Mouse (Mus musculus): ENCODE results near the gene Rbms3.

GRCm38 (mm10) chr9:117212023-117212422, 417.7 kb downstream of the Rbms3 start:
- TF ChIP-seq POLR2A (IDR thresholded peaks at IDR 0.05; ENCODE audit: low read depth, low read length) (no peak), CTCF (conservative IDR thresholded peaks at IDR 0.05; ENCODE audit: insufficient read depth, insufficient read length, low read depth, low read length) (no peak)
